Mouse (Mus musculus): ENCODE measurements around the gene Dab1.

GRCm38 (mm10) chr4:104513622-104514021 is 894.5 kb downstream of the Dab1 start:
- no peak for TF ChIP-seq CTCF (IDR thresholded peaks at IDR 0.05; ENCODE audit: low read depth, low read length)
- no peak for TF ChIP-seq POLR2A (IDR thresholded peaks at IDR 0.05; ENCODE audit: extremely low read depth, insufficient read depth, low read length)
